Mouse (Mus musculus): ENCODE results near the gene Trio. TPM values are rescaled to one million over a fixed set of nuclear protein-coding genes. Genes with fewer than 3 reads are reported as not detected.

Trio gene
- total RNA-seq, 2 experiments from 2014 or later, result 63.2 to 68.9 TPM

DNA sequence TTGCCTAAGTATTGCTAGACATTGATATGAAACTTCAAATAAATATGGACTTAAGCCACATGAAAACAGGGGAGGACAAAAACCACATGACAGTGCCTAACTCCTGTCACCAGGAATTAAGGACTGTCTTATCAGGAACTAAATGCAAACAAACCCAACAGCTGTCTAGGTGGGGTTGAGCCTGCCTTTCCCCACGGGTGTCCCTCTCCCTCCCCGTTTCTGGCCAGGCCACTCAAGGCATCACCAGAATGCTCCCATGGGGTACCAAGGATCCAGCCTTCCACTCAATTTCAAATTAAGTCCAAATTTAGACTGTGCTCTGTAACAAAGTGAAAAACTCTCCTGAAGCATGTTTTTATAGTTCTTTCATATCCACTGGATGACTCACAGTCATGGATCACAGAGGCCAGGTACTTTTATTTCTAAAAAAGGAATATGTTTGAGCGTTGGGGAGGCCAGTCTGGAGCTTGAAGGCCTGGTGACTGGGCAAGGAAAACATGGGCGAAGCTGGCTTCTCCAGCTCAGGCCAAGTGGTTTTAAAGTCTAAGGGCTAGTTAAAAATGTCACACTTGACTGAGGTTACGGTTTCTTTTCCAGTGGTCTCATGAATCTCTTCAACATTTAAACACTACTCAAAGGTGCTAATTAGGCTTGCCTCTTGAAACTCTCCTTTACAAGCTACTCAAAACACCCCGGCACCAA, 33.6 kb downstream of the Trio start:
- no peak for DNase-seq

DNA sequence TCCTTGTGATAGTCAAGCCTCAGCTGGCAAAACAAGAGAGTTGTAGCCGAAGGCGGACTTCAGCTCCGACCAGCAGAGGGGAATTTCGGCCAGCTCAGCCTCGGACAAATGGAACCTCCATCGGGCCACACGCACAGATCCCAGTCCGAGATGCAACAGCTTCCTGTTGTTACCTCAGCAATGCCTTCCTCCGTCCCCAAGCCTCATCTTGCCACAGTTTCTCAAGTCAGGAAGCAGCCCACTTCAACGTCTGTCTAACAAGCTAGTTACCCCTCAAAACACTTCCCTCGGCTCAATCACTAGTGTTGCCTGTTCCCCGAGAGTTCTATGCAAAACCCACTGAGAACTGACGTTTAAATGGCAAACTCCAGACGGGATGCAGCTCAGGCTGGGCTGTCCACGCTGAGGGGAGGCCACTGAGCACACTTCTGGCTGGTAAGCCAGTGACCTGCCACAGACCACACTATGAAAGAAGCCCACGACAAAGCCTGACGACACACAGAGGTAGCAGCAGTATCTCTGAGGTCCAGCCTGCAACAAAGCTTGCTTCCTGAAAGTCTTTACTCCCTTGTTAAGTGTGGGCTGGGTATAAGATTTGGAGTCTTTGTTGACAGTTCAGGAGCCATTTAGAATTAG, 34.5 kb downstream of the Trio start:
- no peak for DNase-seq

DNA sequence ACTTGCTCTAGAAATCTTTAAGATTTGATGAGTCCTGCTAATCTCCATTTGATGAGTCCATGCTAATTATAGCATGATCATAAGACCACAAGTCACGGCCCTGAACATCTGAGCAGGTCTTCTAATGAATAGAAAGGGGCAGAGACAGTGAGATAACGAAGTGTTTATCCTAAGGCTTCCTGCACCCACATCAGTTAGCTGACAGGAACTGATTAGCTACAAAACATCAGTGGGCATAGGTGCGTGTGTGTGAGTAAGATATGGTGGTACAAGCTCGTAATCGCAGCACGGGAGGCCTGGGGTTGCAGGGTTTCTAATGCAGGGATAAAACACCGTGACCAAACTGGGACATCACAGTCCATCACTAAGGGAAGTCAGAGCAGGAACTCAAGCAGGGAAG, 37.7 kb downstream of the Trio start:
- no peak for DNase-seq

GRCm38 (mm10) chr15:27984881-27985280, 40.8 kb downstream of the Trio start:
- no peak for DNase-seq

- DNase-seq, result no peak
Observed at GRCm38 (mm10) chr15:27981764-27982500, 43.7 kb downstream of the Trio start.

DNA sequence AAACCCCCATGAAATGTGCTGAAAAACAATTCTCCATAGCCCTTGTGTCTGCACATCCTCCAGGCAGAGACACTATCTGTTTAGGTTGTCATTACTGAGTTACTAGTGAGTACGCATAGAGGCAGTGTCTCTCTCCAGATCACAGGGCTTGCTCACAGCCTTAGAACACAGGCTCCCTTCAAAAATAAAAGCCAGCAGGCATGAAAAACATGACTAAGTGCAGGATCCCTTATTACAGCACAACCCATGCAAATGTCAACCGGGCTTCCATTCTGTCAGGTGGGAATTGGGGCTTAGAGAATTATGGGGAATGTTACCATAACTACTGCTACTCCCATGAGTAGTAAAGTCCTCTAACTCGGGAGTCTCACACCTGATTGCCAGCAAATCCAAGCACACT, 44.4 kb downstream of the Trio start:
- DNase-seq, result no peak

- no peak for DNase-seq
Observed at GRCm38 (mm10) chr15:27980436-27980835, 45.2 kb downstream of the Trio start.

DNA sequence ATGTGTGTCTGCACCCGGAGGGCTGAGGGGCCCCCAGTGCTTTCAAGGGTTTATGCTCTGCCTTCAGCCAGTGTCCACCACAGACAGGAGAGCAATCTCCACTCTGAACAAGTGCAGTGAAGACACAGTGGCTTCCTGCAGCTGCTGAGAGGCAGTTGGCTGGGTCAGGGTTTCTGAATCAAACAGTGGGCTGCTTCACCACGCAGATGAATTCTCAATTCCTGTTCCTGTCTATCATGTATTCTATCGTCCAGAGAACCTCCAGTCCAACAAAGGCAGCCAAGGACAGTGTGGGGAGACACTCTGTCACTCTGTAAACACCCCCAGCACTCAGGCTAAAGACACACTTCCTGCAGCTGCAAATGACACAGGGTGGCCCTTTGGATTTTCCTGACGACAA, 48.7 kb downstream of the Trio start:
- no peak for DNase-seq

DNA sequence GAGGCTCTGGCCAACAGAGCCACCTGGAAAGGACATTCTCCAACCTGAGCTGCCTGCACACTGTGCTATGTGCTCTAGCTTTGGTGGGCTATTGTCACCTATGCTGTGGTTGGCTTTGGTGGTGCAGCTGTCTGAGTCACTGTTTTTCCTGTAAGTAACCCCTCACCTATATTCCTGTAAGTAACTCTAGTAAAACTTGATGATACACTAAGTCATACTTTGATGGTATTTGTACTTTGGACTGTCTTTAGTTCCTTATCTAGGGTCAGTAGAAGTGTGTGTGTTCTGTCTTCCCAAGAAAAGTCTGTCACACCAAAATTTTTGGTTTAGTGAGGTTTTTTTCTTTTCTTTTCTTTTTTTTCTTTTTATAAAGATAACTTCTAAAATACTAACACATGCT, 49.3 kb downstream of the Trio start:
- no peak for DNase-seq

GRCm38 (mm10) chr15:27974637-27975036, 51.0 kb downstream of the Trio start:
- no peak for DNase-seq

DNA sequence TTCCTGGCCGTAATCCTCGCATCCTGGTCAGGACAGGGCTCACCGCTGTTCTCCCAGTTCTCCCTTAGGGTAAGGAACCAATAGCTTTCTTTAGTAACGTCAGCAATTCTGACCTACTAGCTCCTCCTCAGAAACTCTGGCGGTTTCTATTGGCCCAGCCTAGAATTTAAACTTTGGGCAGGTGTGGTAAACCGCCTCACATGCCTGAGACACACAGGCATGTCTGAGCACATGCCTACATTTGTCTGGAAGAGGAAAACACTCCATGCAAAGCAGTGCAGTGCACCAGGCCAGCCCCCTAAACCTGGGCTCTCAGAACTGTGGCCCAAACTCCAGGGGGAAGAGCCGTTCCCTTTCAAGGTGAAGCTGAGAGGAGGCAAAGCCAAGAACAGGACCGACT, 57.5 kb downstream of the Trio start:
- DNase-seq, result no peak

- no peak for DNase-seq
Observed at GRCm38 (mm10) chr15:27967128-27967876, 58.3 kb downstream of the Trio start.

DNA sequence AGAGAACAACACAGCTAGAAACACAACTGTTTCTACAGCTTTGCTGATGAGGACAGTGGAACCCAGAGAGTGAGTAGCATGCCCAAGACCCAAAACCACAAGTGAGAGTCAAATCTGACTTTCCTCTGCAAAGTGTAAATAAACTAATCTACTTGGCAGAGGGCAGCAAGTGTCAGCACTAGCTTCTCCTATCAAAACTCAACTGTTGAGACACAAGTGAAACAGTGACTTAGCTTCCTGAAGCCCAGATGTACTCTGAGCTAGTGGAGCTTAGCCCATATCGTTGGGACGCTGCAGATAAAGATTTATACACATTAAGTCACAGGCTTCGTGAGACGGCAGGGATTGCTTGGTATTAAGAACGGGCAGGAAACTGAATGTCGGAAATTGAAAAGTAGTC, 60.8 kb downstream of the Trio start:
- DNase-seq, result no peak

- no peak for DNase-seq
Observed at GRCm38 (mm10) chr15:27963506-27963905, 62.1 kb downstream of the Trio start.

- DNase-seq, result no peak
Observed at GRCm38 (mm10) chr15:27960642-27961041, 65.0 kb downstream of the Trio start.

GRCm38 (mm10) chr15:27957867-27958266, 67.8 kb downstream of the Trio start:
- DNase-seq, result no peak

DNA sequence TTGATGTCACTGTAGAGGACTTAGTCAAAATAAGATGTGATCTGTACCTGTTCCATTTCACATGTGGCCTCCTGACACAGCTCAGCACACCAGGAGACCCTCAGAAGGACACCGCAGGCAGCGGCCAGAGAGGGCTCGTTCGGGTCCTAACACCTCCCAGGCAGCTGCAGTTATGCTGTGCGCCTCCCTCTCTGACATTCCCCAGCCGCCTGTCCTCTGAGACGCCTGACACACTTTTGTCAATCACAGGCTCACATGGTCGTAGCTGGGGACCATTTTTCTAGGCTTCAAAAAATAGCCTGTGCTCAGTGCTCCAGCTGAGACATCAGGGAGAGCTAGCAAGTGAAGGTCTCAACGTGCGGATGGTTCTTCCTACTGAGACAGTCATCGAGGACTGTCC, 70.0 kb downstream of the Trio start:
- no peak for DNase-seq

- DNase-seq, result no peak
Observed at GRCm38 (mm10) chr15:27954356-27954755, 71.3 kb downstream of the Trio start.

- no peak for DNase-seq
Observed at GRCm38 (mm10) chr15:27953570-27953969, 72.1 kb downstream of the Trio start.

- no peak for DNase-seq
Observed at GRCm38 (mm10) chr15:27951195-27951594, 74.5 kb downstream of the Trio start.

- DNase-seq, result no peak
Observed at GRCm38 (mm10) chr15:27949196-27949595, 76.5 kb downstream of the Trio start.

- DNase-seq, result no peak
Observed at GRCm38 (mm10) chr15:27947880-27948279, 77.8 kb downstream of the Trio start.

DNA sequence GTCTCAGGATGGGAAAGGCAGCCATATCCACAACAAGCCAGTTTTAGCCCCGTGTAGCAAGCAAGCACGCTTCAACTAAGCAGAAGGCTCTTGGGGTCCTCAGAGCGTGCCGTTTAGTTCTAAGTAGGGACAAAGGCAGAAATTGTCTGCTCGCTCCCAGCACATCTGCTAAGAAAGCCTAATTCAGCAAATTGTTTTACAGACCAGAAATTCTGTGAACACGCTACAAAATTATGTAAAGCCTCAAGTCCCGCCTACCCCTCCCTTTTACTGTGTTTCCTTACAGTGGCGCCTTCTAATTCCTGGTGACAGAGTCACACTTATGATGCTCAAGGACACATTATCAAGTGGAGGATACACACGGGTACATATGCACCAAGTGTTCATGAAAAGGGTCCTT, 80.1 kb downstream of the Trio start:
- DNase-seq, result no peak

Data from adrenal gland, postnatal 36 days (tissue).